Mouse (Mus musculus) stomach, postnatal 0 days (tissue): ENCODE measurements at regions not wholly inside any gene's neighbourhood (a gene's known extent, or its start where the extent isn't known, plus 50 kb on each side); places are given as distances from the start of the nearest gene placed in this dataset.

ENCODE experiments used
- CTCF ChIP-seq: IDR thresholded peaks from 2 replicates; pipeline ENCODE4 v1.5.1; 2016; ENCODE audit warnings: antibody characterized with exemption, low read depth, mild to moderate bottlenecking, moderate library complexity
- EP300 ChIP-seq: optimal IDR thresholded peaks from 2 replicates; pipeline ENCODE3; 2016; ENCODE audit warnings: antibody characterized with exemption

DNA sequence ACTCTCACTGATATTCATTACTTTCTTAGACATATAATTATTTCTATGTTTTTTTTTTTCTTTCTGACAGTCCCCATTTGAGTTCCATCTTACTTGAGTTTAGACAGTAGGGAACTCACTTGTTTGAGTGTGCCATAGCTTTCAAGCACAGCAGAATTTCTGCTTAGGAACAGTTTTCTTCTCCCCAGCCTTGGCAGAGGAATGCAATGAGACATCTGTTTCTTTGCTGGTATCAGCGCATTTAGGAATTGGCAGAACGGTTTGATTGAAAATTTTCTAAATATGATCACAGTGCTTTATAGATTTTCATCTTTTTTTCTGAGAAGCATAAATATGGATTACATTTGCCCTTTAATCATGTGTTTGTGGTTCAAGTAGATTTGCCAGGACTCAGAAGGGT, 448.6 kb downstream of the Chl1 start:
- TF ChIP-seq EP300 = no peak
- no peak for TF ChIP-seq CTCF
